Mouse (Mus musculus) adrenal gland, postnatal 0 days (tissue): ENCODE results near the gene Hdac10. TPM values are rescaled to one million over a fixed set of nuclear protein-coding genes. Genes with fewer than 3 reads are reported as not detected.

Experiments
- microRNA-seq: library from miRNA; unstranded; fragments of <30 nt; microRNA quantifications from one replicate; pipeline ENCODE4, GENCODE M21; 2016; ENCODE audit warnings: borderline replicate concordance; ENCODE audit not compliant: insufficient number of aligned reads
- polyA plus RNA-seq: library from polyadenylated mRNA; unstranded; fragments of >200 nt; fragmentation: Nextera tagmentation; extraction: Ambion mirVana; gene quantifications from 2 replicates; pipeline ENCODE4 v1.2.1, GENCODE M21; 2015

Hdac10 gene
- 12.6 and 15.6 TPM in 2 replicates for polyA plus RNA-seq

DNA sequence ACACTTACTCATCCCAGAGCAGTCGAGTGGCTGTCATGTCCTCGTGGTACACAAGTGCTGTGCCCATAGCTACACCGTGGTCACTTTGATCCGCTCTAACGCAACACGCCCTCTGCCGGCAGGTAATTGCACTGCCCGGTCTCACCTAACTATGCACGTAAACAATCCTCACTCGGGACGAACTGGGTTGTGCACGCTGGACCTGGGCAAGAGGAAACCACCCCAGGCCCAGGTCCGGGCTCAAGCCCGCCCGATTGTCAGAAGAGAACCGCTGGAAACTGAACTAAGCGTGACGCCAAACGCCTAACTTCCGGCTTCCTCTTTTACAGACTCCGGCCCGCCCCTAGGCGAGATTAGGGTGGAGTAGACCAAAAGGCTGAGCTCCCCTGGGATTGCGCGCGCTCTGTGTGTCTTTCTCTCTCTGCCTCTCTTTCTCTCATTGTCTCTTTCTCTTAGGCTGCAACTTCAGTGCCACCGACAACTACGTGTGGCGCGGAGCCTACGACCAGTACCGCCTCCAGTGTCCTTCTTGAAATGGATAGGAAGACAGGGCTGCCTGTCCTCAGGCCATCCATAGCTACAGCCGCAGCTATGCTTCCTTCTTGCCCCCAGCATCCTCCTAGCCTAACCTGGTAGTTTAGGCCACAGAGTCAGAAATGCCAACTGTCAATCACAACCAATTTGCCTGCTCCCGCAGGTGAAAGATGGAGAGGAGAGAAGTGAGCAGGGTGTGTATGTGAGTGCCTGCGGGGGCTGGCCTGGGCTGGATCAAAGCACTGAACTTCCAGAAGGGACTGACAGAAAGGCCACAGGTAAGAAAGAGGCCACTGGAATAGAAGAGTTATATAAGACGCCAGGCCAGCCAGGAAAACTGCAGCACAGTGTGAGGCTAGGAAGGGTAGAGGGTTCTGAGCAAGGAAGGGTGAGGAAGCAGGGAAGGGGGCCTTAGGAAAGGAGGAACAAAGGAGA, at the start of gene Hdac10:
TSS of gene Hdac10 (minus strand) at position 319 of the 969 bp plus-strand sequence.

DNA sequence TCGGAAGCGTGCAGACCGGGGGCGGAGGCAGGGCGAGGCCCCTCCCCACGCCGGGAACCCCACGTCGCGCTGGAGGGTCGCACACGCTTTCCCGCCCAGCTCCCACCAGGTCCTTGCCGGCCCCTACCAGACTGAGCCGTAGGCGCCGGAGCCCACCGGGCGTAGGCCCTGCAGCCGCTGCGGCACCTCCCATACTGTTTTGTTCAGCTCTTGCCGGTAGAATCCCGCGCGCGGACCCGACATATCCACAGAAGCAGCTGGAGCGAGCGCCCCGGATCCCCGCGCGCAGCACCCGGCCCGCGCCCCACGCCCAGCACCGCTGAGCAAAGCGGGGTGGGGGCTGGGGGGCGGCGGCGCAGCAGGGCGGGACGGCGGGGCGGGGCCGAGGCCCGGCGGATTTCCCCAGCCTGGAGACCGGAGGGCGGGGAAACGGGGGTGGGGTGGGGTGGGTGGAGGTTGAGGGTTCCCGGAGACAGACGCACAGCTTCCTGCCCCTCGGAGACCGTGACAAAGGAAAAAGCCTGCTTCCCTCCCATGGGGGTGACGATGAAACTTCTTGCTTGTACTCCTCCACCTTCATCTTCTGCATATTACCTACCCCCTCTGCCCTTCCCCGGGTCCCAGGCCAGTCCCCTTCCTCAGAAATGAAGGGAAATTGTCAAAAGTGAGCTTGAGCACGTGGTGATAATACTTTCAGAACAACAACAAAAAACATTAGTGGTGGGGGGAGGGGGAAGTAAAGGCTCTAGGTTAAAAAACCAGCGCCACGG, 21.0 kb upstream of the Hdac10 start, which contains the start of gene Mapk11:
TSS of gene Mapk11 (minus strand) at position 358 of the 770 bp plus-strand sequence.

DNA sequence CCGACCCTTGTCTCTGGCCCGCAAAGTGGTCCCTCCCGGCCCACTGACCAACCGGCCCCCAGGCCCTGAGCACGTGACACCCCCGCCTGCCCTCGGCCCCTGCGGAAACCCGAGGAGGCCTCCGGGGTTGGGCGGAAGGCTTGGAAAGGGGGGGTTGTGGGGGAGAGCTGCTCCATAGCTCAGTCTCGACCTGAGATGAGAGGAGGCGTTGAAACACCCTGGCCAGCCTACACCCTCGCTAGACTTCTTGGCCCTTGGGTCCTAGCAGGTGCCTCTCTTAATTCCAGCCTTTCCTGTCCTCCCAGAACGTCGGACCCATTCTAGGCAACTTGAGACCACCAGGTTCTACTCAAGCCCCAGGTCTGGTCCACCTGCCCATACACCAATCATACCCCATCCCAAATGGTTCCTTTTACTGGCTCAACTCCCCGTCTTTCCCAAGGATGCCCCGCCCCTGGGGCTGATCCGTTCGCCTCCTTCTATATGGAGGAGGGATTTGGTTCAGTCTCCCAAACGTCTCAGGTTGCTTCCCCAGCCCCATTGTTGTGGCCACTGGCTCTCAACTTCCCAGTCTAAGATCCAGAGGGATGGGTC, 12.3 kb upstream of the Hdac10 start, which contains the start of gene Mapk12:
TSS of gene Mapk12 (minus strand) at position 45 of the 594 bp plus-strand sequence.

DNA sequence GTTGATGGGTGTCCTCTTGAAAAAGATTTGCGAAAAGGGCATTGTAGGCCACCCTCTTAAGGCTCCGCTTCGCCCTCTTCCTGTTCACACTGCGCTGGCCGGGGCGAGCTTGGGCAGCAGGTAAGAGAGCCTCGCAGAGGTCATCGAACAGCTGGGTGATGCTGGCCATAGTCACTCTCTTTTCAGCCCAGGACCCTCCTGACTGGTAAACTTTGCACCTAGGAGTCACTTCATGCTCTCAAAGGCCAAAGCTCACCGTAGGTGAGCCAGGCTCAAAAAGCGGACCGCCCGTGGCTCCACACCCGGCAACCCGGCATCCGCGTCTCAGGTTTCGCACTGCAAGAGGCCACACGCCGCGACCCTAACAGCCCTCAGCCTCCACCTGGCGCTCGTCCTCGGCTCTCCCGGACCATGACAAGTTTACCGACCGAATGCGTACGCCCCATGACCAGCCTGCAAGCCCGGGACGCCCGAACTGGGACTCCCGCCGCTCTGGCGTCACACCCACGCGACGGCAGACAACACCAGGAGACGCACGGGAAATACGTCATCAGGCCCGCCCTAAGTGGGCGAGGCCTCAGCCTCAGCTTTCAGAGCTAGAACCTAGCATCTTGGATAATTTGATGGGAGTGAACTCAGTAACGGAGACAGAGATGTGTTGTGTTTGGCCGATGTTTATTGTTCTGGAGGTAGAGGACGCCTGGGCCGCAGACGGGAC, 5.7 kb downstream of the Hdac10 start, which contains the start of gene Tubgcp6:
TSS of gene Tubgcp6 (minus strand) at position 464 of the 718 bp plus-strand sequence.

DNA sequence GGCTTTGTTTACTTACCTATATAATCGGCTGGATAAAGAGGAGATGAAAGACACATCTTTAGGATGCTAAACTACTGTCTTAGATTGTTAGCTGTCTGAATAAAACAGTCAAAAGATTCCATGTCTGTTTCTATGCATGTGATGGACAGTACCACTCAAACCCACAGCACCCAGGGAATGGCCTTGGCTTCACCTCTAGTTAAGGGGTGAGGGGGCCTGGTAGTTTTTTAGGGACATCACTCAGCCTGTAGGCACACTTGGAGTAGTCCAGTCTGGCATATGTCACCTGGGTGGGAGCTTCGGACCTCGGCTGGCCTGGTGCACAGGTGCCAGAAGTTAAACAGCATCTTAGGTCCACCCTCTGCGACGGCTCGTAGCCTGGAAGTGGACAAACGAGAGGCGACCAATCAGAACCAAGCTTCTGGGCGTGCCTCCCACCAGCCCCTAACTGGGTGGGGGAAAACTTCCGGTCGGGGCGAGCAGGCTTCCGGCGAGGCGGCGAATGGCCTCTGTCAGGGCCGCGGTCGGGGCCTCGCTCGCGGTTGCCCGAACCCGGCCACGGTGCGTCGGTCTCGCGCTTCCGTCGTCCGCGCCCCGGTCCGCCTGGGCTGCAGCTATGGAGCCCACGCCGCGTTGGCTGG, 39.8 kb downstream of the Hdac10 start, which contains the start of gene Selenoo:
TSS of gene Selenoo (plus strand) at position 478 of the 641 bp plus-strand sequence.

DNA sequence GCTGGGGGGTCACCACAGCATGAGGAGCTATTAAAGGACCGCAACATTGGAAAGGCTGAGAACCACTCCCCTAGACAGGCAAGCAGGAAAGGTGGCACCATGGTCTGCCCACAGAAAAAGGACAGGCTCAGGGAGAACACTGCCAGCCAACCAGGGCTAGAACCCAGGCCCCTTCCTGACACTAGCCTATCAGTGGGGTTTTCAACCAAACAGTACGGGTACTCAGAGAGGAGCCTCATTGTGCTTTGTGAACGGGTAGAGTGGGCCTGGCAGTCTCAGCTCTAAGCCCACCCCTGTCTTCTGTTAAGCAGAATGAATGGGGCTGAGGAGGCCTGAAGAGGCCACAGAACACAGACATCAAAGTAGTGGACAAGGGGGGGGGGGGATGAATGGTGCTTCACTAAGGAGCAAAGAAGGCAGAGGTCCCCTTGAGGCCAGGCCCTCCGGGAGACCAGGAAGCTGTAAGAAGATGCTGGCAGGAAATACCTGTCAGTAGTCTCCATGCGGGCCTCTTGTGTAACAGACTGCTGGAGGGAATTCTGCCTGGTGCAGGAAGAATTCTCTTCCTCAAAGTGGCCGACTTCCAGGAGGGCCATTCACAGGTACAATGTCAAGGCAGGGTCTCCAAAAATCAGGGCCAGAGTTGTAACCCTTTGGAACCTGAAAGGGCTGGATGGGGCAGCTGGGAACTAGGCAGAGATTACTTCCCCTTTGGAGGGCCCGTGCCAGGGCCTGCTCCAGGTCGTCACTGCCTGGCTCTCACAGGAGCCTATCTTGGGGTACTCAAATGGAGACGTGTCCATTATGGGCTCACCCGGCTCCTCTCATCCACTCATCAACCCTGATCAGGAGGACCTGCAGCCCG, 53.7 kb downstream of the Hdac10 start, which contains the start of gene Trabd:
TSS of gene Trabd (plus strand) at position 512 of the 865 bp plus-strand sequence.

Small RNA genes lying within 50 kb of the gene (microRNA-seq; reads per million reads assigned to microRNA genes)
- gene Mir7118, result not detected

Other genes starting within 250 kb of the Hdac10 start
- not detected in 2 replicates for gene Ttll8, start 174.3 kb downstream of the Hdac10 start, polyA plus RNA-seq
- gene Mlc1, start 149.7 kb downstream of the Hdac10 start, polyA plus RNA-seq, result 0.17 TPM in 1 of 2 replicates, not detected in the other
- 1.0 TPM in 1 of 2 replicates, not detected in the other for gene Mov10l1, start 145.8 kb downstream of the Hdac10 start, polyA plus RNA-seq
- 0.59 and 0.96 TPM in 2 replicates for gene Panx2, start 69.0 kb downstream of the Hdac10 start, polyA plus RNA-seq
- gene Trabd, start 53.6 kb downstream of the Hdac10 start, polyA plus RNA-seq, result 30.3 and 35.1 TPM in 2 replicates
- gene Selenoo, start 39.6 kb downstream of the Hdac10 start, polyA plus RNA-seq, result 18.2 and 26.4 TPM in 2 replicates
- gene Tubgcp6, start 5.6 kb downstream of the Hdac10 start, polyA plus RNA-seq, result 4.6 and 5.7 TPM in 2 replicates
- 6.6 and 7.4 TPM in 2 replicates for gene Mapk12, start 12.0 kb upstream of the Hdac10 start, polyA plus RNA-seq
- 6.2 and 8.2 TPM in 2 replicates for gene Mapk11, start 20.9 kb upstream of the Hdac10 start, polyA plus RNA-seq
- gene Plxnb2, start 52.1 kb upstream of the Hdac10 start, polyA plus RNA-seq, result 70.4 and 71.3 TPM in 2 replicates
- 6.5 and 8.6 TPM in 2 replicates for gene Dennd6b, start 67.8 kb upstream of the Hdac10 start, polyA plus RNA-seq
- 22.2 and 28.0 TPM in 2 replicates for gene Ppp6r2, start 82.9 kb upstream of the Hdac10 start, polyA plus RNA-seq
- 27.9 and 28.9 TPM in 2 replicates for gene Sbf1, start 186.6 kb upstream of the Hdac10 start, polyA plus RNA-seq
- not detected in 2 replicates for gene Adm2, start 194.0 kb upstream of the Hdac10 start, polyA plus RNA-seq
- gene Miox, start 205.7 kb upstream of the Hdac10 start, polyA plus RNA-seq, result 0.91 and 1.5 TPM in 2 replicates
- gene Lmf2, start 227.0 kb upstream of the Hdac10 start, polyA plus RNA-seq, result 29.0 and 38.5 TPM in 2 replicates
- 106 and 112 TPM in 2 replicates for gene Ncaph2, start 227.0 kb upstream of the Hdac10 start, polyA plus RNA-seq
- 5.9 and 6.7 TPM in 2 replicates for gene Sco2, start 245.1 kb upstream of the Hdac10 start, polyA plus RNA-seq
- 1.3 and 2.4 TPM in 2 replicates for gene Tymp, start 248.3 kb upstream of the Hdac10 start, polyA plus RNA-seq